Mouse (Mus musculus) effector memory CD4-positive, alpha-beta T cell, adult 5 months (primary cell): ENCODE measurements around the gene Mageb5. TPM values are rescaled to one million over a fixed set of nuclear protein-coding genes. Genes with fewer than 3 reads are reported as not detected.

ENCODE experiments used
- polyA plus RNA-seq: library from polyadenylated mRNA; unstranded; fragments of 100-300 nt; shearing (Covaris generic); gene quantifications from one replicate; pipeline ENCODE4 v1.2.1, GENCODE M21; 2017

Mageb5 gene
- polyA plus RNA-seq: not detected

GRCm38 (mm10) chrX:91782918-91783317 is at the start of gene Mageb5:
Mageb5 (minus strand) TSS chrX:91783018.

Other genes with a start within 250 kb of the Mageb5 start
- not detected for gene 1700084M14Rik, start 207.1 kb downstream of the Mageb5 start, polyA plus RNA-seq
- not detected for gene Gm14781, start 150.8 kb downstream of the Mageb5 start, polyA plus RNA-seq
- not detected for gene Mageb1, start 233.3 kb upstream of the Mageb5 start, polyA plus RNA-seq